Mouse (Mus musculus) forebrain, embryonic 14.5 days (tissue): Measurements from ENCODE around the gene Sf3b1. TPM values are rescaled to one million over a fixed set of nuclear protein-coding genes. Genes with fewer than 3 reads are reported as not detected.

ENCODE experiments used
- ATAC-seq: fragments of 200-750 bp; cut with Nextera tagmentation; 2 replicates; pipeline ENCODE4 v1.8.0; 2017; ENCODE audit warnings: mild to moderate bottlenecking, moderate library complexity
- DNase-seq: peaks from one replicate; pipeline ENCODE4 v3.0.0-alpha.2; 2015; ENCODE audit warnings: low spot score
- H3K27ac ChIP-seq: fragments of 300-500 bp; sonication (generic); 2 replicates; pipeline ENCODE4 v1.5.1; 2014; ENCODE audit warnings: low read depth, mild to moderate bottlenecking, control low read depth, low read length, moderate library complexity
- H3K27me3 ChIP-seq: fragments of 300-500 bp; sonication (generic); replicated peaks from 2 replicates; pipeline ENCODE4 v1.6.1; 2014; ENCODE audit warnings: low read length, control low read depth, mixed read lengths; ENCODE audit not compliant: control insufficient read depth, insufficient read depth
- H3K36me3 ChIP-seq: fragments of 300-500 bp; sonication (generic); 2 replicates; pipeline ENCODE4 v1.6.1; 2014; ENCODE audit warnings: low read length, control low read depth; ENCODE audit not compliant: control insufficient read depth, insufficient read depth
- H3K4me1 ChIP-seq: fragments of 300-500 bp; sonication (generic); 2 replicates; pipeline ENCODE4 v1.6.1; 2014; ENCODE audit warnings: antibody characterized with exemption, low read length, control low read depth; ENCODE audit not compliant: control insufficient read depth, insufficient read depth
- H3K4me2 ChIP-seq: fragments of 300-500 bp; sonication (generic); 2 replicates; pipeline ENCODE4 v1.6.1; 2014; ENCODE audit warnings: mild to moderate bottlenecking, control low read depth, low read length
- H3K4me3 ChIP-seq: fragments of 300-500 bp; sonication (generic); 2 replicates; pipeline ENCODE4 v1.5.1; 2014; ENCODE audit warnings: low read depth, low read length, control low read depth
- H3K9ac ChIP-seq: fragments of 300-500 bp; sonication (generic); 2 replicates; pipeline ENCODE4 v1.6.1; 2014; ENCODE audit warnings: mild to moderate bottlenecking, low read length, control low read depth, moderate library complexity
- H3K9me3 ChIP-seq: fragments of 300-500 bp; sonication (generic); replicated peaks from 2 replicates; pipeline ENCODE4 v1.6.1; 2016; ENCODE audit warnings: low read length, control low read depth, mixed read lengths; ENCODE audit not compliant: control insufficient read depth
- WGBS: fragments of 180-500 bp; shearing (Covaris S2); extraction: QIAGEN DNeasy Blood & Tissue Kit; methylation state at CpG from one replicate; pipeline ENCODE4 v1.1.7; 2014; 5-methylcytosine and 5-hydroxymethylcytosine counted together
- polyA plus RNA-seq: library from polyadenylated mRNA; unstranded; fragments of >200 nt; fragmentation: Nextera tagmentation; extraction: Ambion mirVana; gene quantifications from 2 replicates; pipeline ENCODE4 v1.2.1, GENCODE M21; 2014

Gene Sf3b1
- polyA plus RNA-seq, 1 experiment from 2014 or later: 407 TPM

GRCm38 (mm10) chr1:55031026-55031779, 3.9 kb upstream of the Sf3b1 start:
- H3K4me3 ChIP-seq: no peak overlapping the region
- no peaks in the 10 kb centered on the region for H3K9me3 ChIP-seq
- no peaks in the 10 kb centered on the region for H3K27me3 ChIP-seq
- DNase-seq (no peak), ATAC-seq (no peak)
- no peaks in the 10 kb centered on the region for H3K36me3 ChIP-seq
- H3K27ac ChIP-seq: no peak overlapping the region
- H3K4me1 ChIP-seq: no peaks in the 10 kb centered on the region
- no peak overlapping the region for H3K4me2 ChIP-seq
- no peak overlapping the region for H3K9ac ChIP-seq

- no peak for DNase-seq
- Histone ChIP-seq H3K4me3 (no peak overlapping the region), H3K4me2 (no peak overlapping the region), H3K36me3 (no peaks in the 10 kb centered on the region), H3K4me1 (peaks cover 8% of the 10 kb centered on the region), H3K9me3 (no peaks in the 10 kb centered on the region), H3K27me3 (no peaks in the 10 kb centered on the region), H3K9ac (no peak overlapping the region), H3K27ac (no peak overlapping the region)
- ATAC-seq: no peak
- WGBS: 74% methylated on average over 4 of the region's 4 CpGs
These were observed 2.2 kb upstream of the Sf3b1 start for GRCm38 (mm10) chr1:55029446-55029845.

- ATAC-seq (no peak), DNase-seq (no peak)
- H3K9me3 ChIP-seq: no peaks in the 10 kb centered on the region
- no peaks in the 10 kb centered on the region for H3K36me3 ChIP-seq
- H3K4me2 ChIP-seq: no peak overlapping the region
- H3K9ac ChIP-seq: no peak overlapping the region
- H3K4me3 ChIP-seq: no peak overlapping the region
- H3K4me1 ChIP-seq: peaks cover 8% of the 10 kb centered on the region
- no peaks in the 10 kb centered on the region for H3K27me3 ChIP-seq
- WGBS: 91% methylated on average over 11 of the region's 11 CpGs
- H3K27ac ChIP-seq: no peak overlapping the region
These were observed 1.4 kb upstream of the Sf3b1 start for GRCm38 (mm10) chr1:55028512-55029249.

- Histone ChIP-seq H3K36me3 (no peaks in the 10 kb centered on the region), H3K9me3 (no peaks in the 10 kb centered on the region), H3K9ac (no peak overlapping the region), H3K4me1 (peaks cover 8% of the 10 kb centered on the region), H3K4me2 (peak overlapping the region; percentile 49), H3K27me3 (no peaks in the 10 kb centered on the region), H3K4me3 (peak overlapping the region; percentile 98; the same call in 1 of the 2 replicates), H3K27ac (no peak overlapping the region)
- 93% methylated on average over 1 of the region's 1 CpGs for WGBS
- no peak for DNase-seq
- ATAC-seq: no peak
These were observed 685 bp upstream of the Sf3b1 start for GRCm38 (mm10) chr1:55027966-55028365.

GRCm38 (mm10) chr1:55026444-55027252, 633 bp downstream of the Sf3b1 start:
- no peaks in the 10 kb centered on the region for H3K36me3 ChIP-seq
- DNase-seq: peak; percentile 25
- under 1% methylated on average over 50 of the region's 55 CpGs for WGBS
- H3K4me1 ChIP-seq: peaks cover 8% of the 10 kb centered on the region
- no peaks in the 10 kb centered on the region for H3K9me3 ChIP-seq
- H3K27ac ChIP-seq: peak overlapping the region; percentile 93
- ATAC-seq: peak; percentile 74
- H3K4me2 ChIP-seq: peak overlapping the region; percentile 91
- H3K4me3 ChIP-seq: peak overlapping the region; percentile 98
- peak overlapping the region; percentile 98 for H3K9ac ChIP-seq
- no peaks in the 10 kb centered on the region for H3K27me3 ChIP-seq

- 19% methylated on average over 10 of the region's 10 CpGs for WGBS
- Histone ChIP-seq H3K9ac (peak overlapping the region; percentile 98), H3K9me3 (no peaks in the 10 kb centered on the region), H3K27ac (peak overlapping the region; percentile 93; the same call in 1 of the 2 replicates), H3K4me3 (peak overlapping the region; percentile 98), H3K36me3 (no peaks in the 10 kb centered on the region), H3K4me1 (peaks cover 8% of the 10 kb centered on the region), H3K27me3 (no peaks in the 10 kb centered on the region), H3K4me2 (peak overlapping the region; percentile 91)
- DNase-seq (no peak), ATAC-seq (no peak)
These were observed 1.4 kb downstream of the Sf3b1 start for GRCm38 (mm10) chr1:55025656-55026430.

GRCm38 (mm10) chr1:55021907-55022306, 5.4 kb downstream of the Sf3b1 start:
- Histone ChIP-seq H3K27me3 (no peaks in the 10 kb centered on the region), H3K27ac (no peak overlapping the region), H3K4me3 (no peak overlapping the region), H3K9ac (no peak overlapping the region), H3K9me3 (no peaks in the 10 kb centered on the region), H3K4me2 (no peak overlapping the region), H3K4me1 (peaks cover 8% of the 10 kb centered on the region), H3K36me3 (peaks cover 22% of the 10 kb centered on the region)
- DNase-seq: no peak
- no peak for ATAC-seq

GRCm38 (mm10) chr1:55012513-55012912, 14.8 kb downstream of the Sf3b1 start:
- no peaks in the 10 kb centered on the region for H3K9me3 ChIP-seq
- no peak overlapping the region for H3K27ac ChIP-seq
- ATAC-seq (no peak), DNase-seq (no peak)
- no peaks in the 10 kb centered on the region for H3K27me3 ChIP-seq
- H3K4me3 ChIP-seq: no peak overlapping the region
- H3K36me3 ChIP-seq: peaks cover 79% of the 10 kb centered on the region
- H3K4me2 ChIP-seq: no peak overlapping the region
- H3K9ac ChIP-seq: no peak overlapping the region
- H3K4me1 ChIP-seq: no peaks in the 10 kb centered on the region
- WGBS: 53% methylated on average over 3 of the region's 3 CpGs
